Mouse (Mus musculus) liver, adult 2 months (tissue): ENCODE data around the gene Fig4. TPM values are rescaled to one million over a fixed set of nuclear protein-coding genes. Genes with fewer than 3 reads are reported as not detected.

Source experiments
- DNase-seq: peaks from one replicate; pipeline ENCODE4 v3.0.0-alpha.2; 2011; ENCODE audit warnings: low read depth, low spot score; ENCODE audit errors: extremely low read depth
- H3K27ac ChIP-seq: fragments of 200-500 bp; replicated peaks from 2 replicates; pipeline ENCODE4 v1.5.1; 2012; ENCODE audit warnings: low read depth, mild to moderate bottlenecking, control low read depth, inconsistent platforms, low read length; ENCODE audit not compliant: insufficient read depth
- H3K27me3 ChIP-seq: fragments of 200-500 bp; 2 replicates; pipeline ENCODE4 v1.6.1; 2012; ENCODE audit warnings: mild to moderate bottlenecking, moderate library complexity, low read length, inconsistent platforms; ENCODE audit not compliant: control insufficient read depth, insufficient read depth
- H3K36me3 ChIP-seq: fragments of 200-500 bp; 2 replicates; pipeline ENCODE4 v1.6.1; 2012; ENCODE audit warnings: low read length, inconsistent platforms; ENCODE audit not compliant: control insufficient read depth, insufficient read depth
- H3K4me1 ChIP-seq: fragments of 200-500 bp; 2 replicates; pipeline ENCODE4 v1.6.1; 2011; ENCODE audit warnings: low read length; ENCODE audit not compliant: control insufficient read depth, insufficient read depth
- H3K4me3 ChIP-seq: fragments of 200-500 bp; 2 replicates; pipeline ENCODE4 v1.5.1; 2011; ENCODE audit warnings: low read depth, mild to moderate bottlenecking, control low read depth, low read length, moderate library complexity; ENCODE audit not compliant: insufficient read depth
- H3K79me2 ChIP-seq: fragments of 200-500 bp; 2 replicates; pipeline ENCODE4 v1.6.1; 2012; ENCODE audit warnings: inconsistent platforms, mild to moderate bottlenecking, low read length, moderate library complexity; ENCODE audit not compliant: control insufficient read depth, insufficient read depth
- H3K9ac ChIP-seq: fragments of 200-500 bp; 2 replicates; pipeline ENCODE4 v1.6.1; 2012; ENCODE audit warnings: low read depth, mild to moderate bottlenecking, control low read depth, inconsistent platforms, low read length
- CTCF ChIP-seq: fragments of 200-500 bp; IDR thresholded peaks from 2 replicates; pipeline ENCODE4 v1.5.1; 2011; ENCODE audit warnings: low read depth, low read length, control low read depth
- POLR2A ChIP-seq: fragments of 200-500 bp; IDR thresholded peaks from 2 replicates; pipeline ENCODE4 v1.6.1; 2011; ENCODE audit warnings: low read length, control low read depth; ENCODE audit not compliant: insufficient read depth; ENCODE audit errors: extremely low read depth
- WGBS: fragments of 180-500 bp; shearing (Covaris S2); methylation state at CpG from one replicate; pipeline ENCODE4 v1.1.7; 2018; 5-methylcytosine and 5-hydroxymethylcytosine counted together
- polyA plus RNA-seq: library from polyadenylated mRNA; depleted of rRNA; stranded (reverse); fragments of >200 nt; gene quantifications from 2 replicates; pipeline ENCODE4 v1.2.3, GENCODE M21; 2012; rRNA removed
- total RNA-seq: library from RNA; depleted of rRNA; stranded (reverse); fragments of >200 nt; gene quantifications from 2 replicates; pipeline ENCODE4 v1.2.3, GENCODE M21; 2014; rRNA removed

Fig4 gene
- total and polyA plus RNA-seq, 2 experiments, result 5.1 to 12.9 TPM

GRCm38 (mm10) chr10:41149307-41149706, 153.8 kb downstream of the Fig4 start:
- no peaks in the 10 kb centered on the region for H3K36me3 ChIP-seq
- no peak overlapping the region for H3K4me3 ChIP-seq
- no peak overlapping the region for H3K9ac ChIP-seq
- peaks cover 5% of the 10 kb centered on the region; the same call in 1 of the 2 replicates for H3K27me3 ChIP-seq
- H3K27ac ChIP-seq, result no peak overlapping the region
- no peaks in the 10 kb centered on the region for H3K79me2 ChIP-seq
- DNase-seq, result no peak
- 79% methylated on average over 3 of the region's 3 CpGs for WGBS
- H3K4me1 ChIP-seq, result no peaks in the 10 kb centered on the region
- no peak for TF ChIP-seq POLR2A
- TF ChIP-seq CTCF, result no peak

GRCm38 (mm10) chr10:41146141-41146540, 156.9 kb downstream of the Fig4 start:
- 79% methylated on average over 2 of the region's 2 CpGs for WGBS
- H3K36me3 ChIP-seq, result no peaks in the 10 kb centered on the region
- H3K4me3 ChIP-seq, result no peak overlapping the region
- no peak for DNase-seq
- H3K27ac ChIP-seq, result no peak overlapping the region
- no peak for TF ChIP-seq POLR2A
- no peak for TF ChIP-seq CTCF
- no peaks in the 10 kb centered on the region for H3K4me1 ChIP-seq
- 0 out of 2 replicates have a peak, but pooled peaks cover 2% of the 10 kb centered on the region for H3K27me3 ChIP-seq
- H3K79me2 ChIP-seq, result no peaks in the 10 kb centered on the region
- no peak overlapping the region for H3K9ac ChIP-seq

Other genes with a start within 250 kb of the Fig4 start
- not detected in 2 replicates for gene Gpr6, start 231.0 kb downstream of the Fig4 start, total RNA-seq
- not detected in 2 replicates for gene Gpr6, start 231.0 kb downstream of the Fig4 start, polyA plus RNA-seq
- gene Ak9, start 720 bp upstream of the Fig4 start, total RNA-seq, result not detected in 2 replicates
- gene Ak9, start 720 bp upstream of the Fig4 start, polyA plus RNA-seq, result not detected in 2 replicates
- gene Zbtb24, start 147.1 kb upstream of the Fig4 start, total RNA-seq, result 10.6 and 11.1 TPM in 2 replicates
- gene Zbtb24, start 147.1 kb upstream of the Fig4 start, polyA plus RNA-seq, result 7.6 and 10.5 TPM in 2 replicates
- gene Mical1, start 173.1 kb upstream of the Fig4 start, total RNA-seq, result 0.55 and 0.94 TPM in 2 replicates
- 0.82 and 3.7 TPM in 2 replicates for gene Mical1, start 173.1 kb upstream of the Fig4 start, polyA plus RNA-seq
- 29.3 and 30.8 TPM in 2 replicates for gene Smpd2, start 187.1 kb upstream of the Fig4 start, total RNA-seq
- 47.6 and 51.5 TPM in 2 replicates for gene Smpd2, start 187.1 kb upstream of the Fig4 start, polyA plus RNA-seq
- gene Ppil6, start 187.2 kb upstream of the Fig4 start, total RNA-seq, result 0.94 and 1.1 TPM in 2 replicates
- gene Ppil6, start 187.2 kb upstream of the Fig4 start, polyA plus RNA-seq, result 0.09 and 0.26 TPM in 2 replicates
- 139 and 155 TPM in 2 replicates for gene Cd164, start 216.2 kb upstream of the Fig4 start, total RNA-seq
- gene Cd164, start 216.2 kb upstream of the Fig4 start, polyA plus RNA-seq, result 161 and 182 TPM in 2 replicates